Mouse (Mus musculus): ENCODE measurements around the gene Cacna1i.

- TF ChIP-seq CTCF (IDR thresholded peaks at IDR 0.05; ENCODE audit: control insufficient read depth, insufficient read depth, low read length) (no peak), POLR2A (IDR thresholded peaks at IDR 0.05; ENCODE audit: borderline replicate concordance, control insufficient read depth, low read depth, low read length) (no peak)
Observed at GRCm38 (mm10) chr15:80248135-80248534, 38.9 kb upstream of the Cacna1i start.

Measured in bone marrow, adult 2 months (tissue).